Mouse (Mus musculus) thymus, postnatal 14 days (tissue): ENCODE results near the gene Suclg2.

Source experiments
- DNase-seq: peaks from one replicate; pipeline ENCODE4 v3.0.0; 2021

Gene Suclg2

GRCm38 (mm10) chr6:95699326-95699725 is 19.3 kb downstream of the Suclg2 start:
- no peak for DNase-seq

GRCm38 (mm10) chr6:95698536-95699162 is 20.0 kb downstream of the Suclg2 start:
- DNase-seq, result no peak

- DNase-seq, result no peak
These were observed 23.7 kb downstream of the Suclg2 start for GRCm38 (mm10) chr6:95694910-95695309.

- DNase-seq, result no peak
These were observed 33.4 kb downstream of the Suclg2 start for GRCm38 (mm10) chr6:95685242-95685641.

GRCm38 (mm10) chr6:95679718-95680117 is 38.9 kb downstream of the Suclg2 start:
- no peak for DNase-seq

- no peak for DNase-seq
These were observed 39.3 kb downstream of the Suclg2 start for GRCm38 (mm10) chr6:95679261-95679660.

- DNase-seq, result no peak
These were observed 41.6 kb downstream of the Suclg2 start for GRCm38 (mm10) chr6:95676951-95677350.

GRCm38 (mm10) chr6:95676439-95676838 is 42.2 kb downstream of the Suclg2 start:
- DNase-seq, result no peak

- no peak for DNase-seq
These were observed 43.4 kb downstream of the Suclg2 start for GRCm38 (mm10) chr6:95675059-95675705.

- no peak for DNase-seq
These were observed 43.9 kb downstream of the Suclg2 start for GRCm38 (mm10) chr6:95674651-95675050.

GRCm38 (mm10) chr6:95669335-95669729 is 49.3 kb downstream of the Suclg2 start:
- DNase-seq, result peak; percentile 69

- DNase-seq, result no peak
These were observed 49.8 kb downstream of the Suclg2 start for GRCm38 (mm10) chr6:95668629-95669334.

- no peak for DNase-seq
These were observed 60.9 kb downstream of the Suclg2 start for GRCm38 (mm10) chr6:95657671-95658070.

- no peak for DNase-seq
These were observed 64.9 kb downstream of the Suclg2 start for GRCm38 (mm10) chr6:95653662-95654061.

GRCm38 (mm10) chr6:95652774-95653173 is 65.8 kb downstream of the Suclg2 start:
- DNase-seq, result no peak

- peak; percentile 8 for DNase-seq
These were observed 67.2 kb downstream of the Suclg2 start for GRCm38 (mm10) chr6:95651391-95651876.

GRCm38 (mm10) chr6:95650082-95650722 is 68.4 kb downstream of the Suclg2 start:
- DNase-seq, result no peak

- no peak for DNase-seq
These were observed 69.4 kb downstream of the Suclg2 start for GRCm38 (mm10) chr6:95649123-95649663.

- DNase-seq, result no peak
These were observed 81.2 kb downstream of the Suclg2 start for GRCm38 (mm10) chr6:95637416-95637815.

GRCm38 (mm10) chr6:95635411-95635810 is 83.2 kb downstream of the Suclg2 start:
- DNase-seq, result no peak

- DNase-seq, result no peak
These were observed 89.5 kb downstream of the Suclg2 start for GRCm38 (mm10) chr6:95629071-95629470.

- no peak for DNase-seq
These were observed 96.8 kb downstream of the Suclg2 start for GRCm38 (mm10) chr6:95621821-95622220.

- DNase-seq, result no peak
These were observed 97.8 kb downstream of the Suclg2 start for GRCm38 (mm10) chr6:95620804-95621203.
